Mouse (Mus musculus): ENCODE data around the gene Zfyve28.

DNA sequence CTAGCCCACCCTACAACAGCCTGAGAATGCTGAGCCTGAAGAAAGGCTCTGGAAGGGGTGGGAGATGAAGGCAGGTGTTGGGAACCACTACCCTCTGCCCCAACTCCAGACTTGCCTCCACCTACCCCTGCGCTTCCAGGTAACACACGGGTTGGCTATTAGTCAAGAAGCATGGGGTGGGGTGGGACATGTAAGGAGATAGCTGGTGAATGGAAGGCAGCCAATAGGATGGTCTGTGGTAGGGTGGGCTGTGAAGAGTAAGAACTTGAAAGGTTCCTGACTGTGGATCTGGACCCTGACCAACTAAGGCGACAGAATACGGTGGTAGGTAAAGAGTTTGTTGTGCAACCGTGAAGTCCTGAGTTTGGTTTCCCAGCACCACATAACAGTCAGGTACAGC is 4.9 kb downstream of the Zfyve28 start:
- TF ChIP-seq TBP (IDR thresholded peaks at IDR 0.05; ENCODE audit: low read depth, low read length) (no peak), CHD1 (IDR thresholded peaks at IDR 0.05; ENCODE audit: low read depth, low read length) (no peak), ETS1 (IDR thresholded peaks at IDR 0.05; ENCODE audit: low read depth, low read length) (no peak), CTCF (IDR thresholded peaks at IDR 0.05 in 2 of 3, conservative IDR thresholded peaks at IDR 0.05 in 1 of 3; ENCODE audit: control insufficient read depth in 1 of 3, insufficient read depth in 1 of 3, low read depth in 2 of 3, low read length in 3 of 3, poor library complexity in 1 of 3, severe bottlenecking in 1 of 3) (no peak), EP300 (IDR thresholded peaks at IDR 0.05; ENCODE audit: low read depth in 1 of 2, low read length in 2 of 2) (no peak), TCF12 (IDR thresholded peaks at IDR 0.05; ENCODE audit: low read depth, low read length) (no peak), HCFC1 (IDR thresholded peaks at IDR 0.05; ENCODE audit: low read depth, low read length) (no peak), MAZ (IDR thresholded peaks at IDR 0.05; ENCODE audit: low read depth, low read length) (no peak), POLR2A (IDR thresholded peaks at IDR 0.05; ENCODE audit: control insufficient read depth in 1 of 2, insufficient read depth in 1 of 2, low read depth in 1 of 2, low read length in 2 of 2, poor library complexity in 1 of 2) (no peak), GATA1 (IDR thresholded peaks at IDR 0.05; ENCODE audit: low read depth, low read length) (no peak), KAT2A (conservative IDR thresholded peaks at IDR 0.05; ENCODE audit: low read depth, low read length) (no peak), USF1 (IDR thresholded peaks at IDR 0.05; ENCODE audit: low read depth, low read length) (no peak), JUND (IDR thresholded peaks at IDR 0.05; ENCODE audit: low read depth, low read length) (no peak)

All from MEL (cell line).